Comparison of ENCODE assay signal across 10 mouse cellular contexts in genomic region chr8:115154096-115154495, GRCm38 (mm10).
DNase-seq lines count a peak whose midpoint lies in the region; ATAC-seq and TF ChIP-seq lines count a peak whose summit lies in the region.
"Had no signal": no experiment of that assay in that cellular context is flagged by ENCODE, and none has a peak within 500 bp of the region (broad histone marks: within the 10 kb centered on the region; RNA-seq: fewer than 3 reads in every experiment).

No protein-coding gene starts in this region.

- TF ChIP-seq EP300 in lung, postnatal 0 days (IDR thresholded peaks at IDR 0.05), result no peak

- WGBS in lung, postnatal 0 days, result 38% methylated on average over 10 of the region's 10 CpGs
- 68% methylated on average over 10 of the region's 10 CpGs for WGBS in midbrain, embryonic 11.5 days

- H3K36me3 ChIP-seq in lung, postnatal 0 days (ENCODE audit: insufficient read depth, low read length), result no peaks in the 10 kb centered on the region
- no peaks in the 10 kb centered on the region for H3K36me3 ChIP-seq in midbrain, embryonic 11.5 days (ENCODE audit: control insufficient read depth, insufficient read depth, low read length)
- H3K36me3 ChIP-seq: midbrain, embryonic 12.5 days had no signal

- H3K4me2 ChIP-seq in lung, postnatal 0 days (replicated peaks; ENCODE audit: low read depth, low read length), result no peak overlapping the region
- H3K4me2 ChIP-seq in midbrain, embryonic 11.5 days, result no peak overlapping the region
- H3K4me2 ChIP-seq: midbrain, embryonic 12.5 days had no signal

- H3K27ac ChIP-seq in lung, postnatal 0 days (ENCODE audit: low read length), result no peak overlapping the region
- no peak overlapping the region for H3K27ac ChIP-seq in midbrain, embryonic 11.5 days (ENCODE audit: low read depth, low read length)
- H3K27ac ChIP-seq: midbrain, embryonic 12.5 days had no signal

- H3K4me3 ChIP-seq in lung, postnatal 0 days (ENCODE audit: low read depth, low read length), result no peak overlapping the region
- no peak overlapping the region for H3K4me3 ChIP-seq in midbrain, embryonic 11.5 days (ENCODE audit: low read depth, low read length)
- H3K4me3 ChIP-seq: midbrain, embryonic 12.5 days had no signal

- H3K9ac ChIP-seq in lung, postnatal 0 days (replicated peaks; ENCODE audit: low read depth), result no peak overlapping the region
- no peak overlapping the region for H3K9ac ChIP-seq in midbrain, embryonic 11.5 days (ENCODE audit: low read length)
- H3K9ac ChIP-seq: midbrain, embryonic 12.5 days had no signal

- DNase-seq in embryo, embryonic 11 days, result peak; percentile 44
- DNase-seq in embryo, embryonic 10.5 days (ENCODE audit: low spot score), result no peak
- peak; percentile 94 for DNase-seq in brain, adult 2 months (ENCODE audit: low read depth, low spot score)
- DNase-seq in left cerebral cortex, postnatal 4 days, result peak; percentile 75
- no peak for DNase-seq in kidney, adult 9 months
- DNase-seq in lung, postnatal 0 days (ENCODE audit: low spot score), result no peak
- no peak for DNase-seq in midbrain, embryonic 11.5 days (ENCODE audit: low spot score, missing footprints)
- DNase-seq: kidney, adult 2 months had no signal

- intact Hi-C loops in left cerebral cortex, postnatal 4 days (cut with DNase I), result loop anchor here (10.0 kb wide), 1 partner anchor 551 kb away; the partner anchor contains the start of gene Maf

- TF ChIP-seq CTCF in lung, postnatal 0 days (IDR thresholded peaks at IDR 0.05), result no peak

- peak; percentile 56 for ATAC-seq in frontal cortex, adult (ENCODE audit: low TSS enrichment)
- ATAC-seq in lung, postnatal 0 days, result no peak
- no peak for ATAC-seq in midbrain, embryonic 11.5 days (ENCODE audit: low FRiP score)

- H3K4me1 ChIP-seq in lung, postnatal 0 days (ENCODE audit: insufficient read depth, low read depth, low read length), result no peaks in the 10 kb centered on the region; the same call in 1 of the 2 replicates
- peaks cover 18% of the 10 kb centered on the region for H3K4me1 ChIP-seq in midbrain, embryonic 11.5 days (ENCODE audit: control insufficient read depth, insufficient read depth, low read length)

- H3K9me3 ChIP-seq in lung, postnatal 0 days (ENCODE audit: low read length), result no peaks in the 10 kb centered on the region
- H3K9me3 ChIP-seq in midbrain, embryonic 11.5 days (ENCODE audit: control insufficient read depth, low read length), result no peaks in the 10 kb centered on the region
- H3K9me3 ChIP-seq: midbrain, embryonic 12.5 days had no signal

- H3K27me3 ChIP-seq in lung, postnatal 0 days (replicated peaks; ENCODE audit: insufficient read depth, low read length), result no peaks in the 10 kb centered on the region
- no peaks in the 10 kb centered on the region; the same call in 1 of the 2 replicates for H3K27me3 ChIP-seq in midbrain, embryonic 11.5 days (ENCODE audit: control insufficient read depth, insufficient read depth, low read length)

Comparison
In these comparisons a context has a peak if more than half of its experiments do, and no peak if none do; other contexts are left out.
1. DNase-seq: peak in embryo, embryonic 11 days (single experiment), brain, adult 2 months (single experiment) and left cerebral cortex, postnatal 4 days (single experiment); none in embryo, embryonic 10.5 days (single experiment), kidney, adult 9 months (single experiment), lung, postnatal 0 days (single experiment) and midbrain, embryonic 11.5 days (single experiment).